Mouse (Mus musculus) heart, postnatal 14 days (tissue): ENCODE data around the gene Nbr1. TPM values are rescaled to one million over a fixed set of nuclear protein-coding genes. Genes with fewer than 3 reads are reported as not detected.
"Not testable (repeated sequence)": the region's sequence is repeated elsewhere in the genome, so short reads cannot be mapped to it uniquely, and the experiment has no call there.

ENCODE experiments used
- DNase-seq, 2 experiments: peaks; one replicate each; pipeline ENCODE4 v3.0.0; 2021 to 2022
- intact Hi-C: fragments of 180-260 bp; cut with DNase I; formaldehyde crosslinking; loops from one replicate; pipeline ENCODE4 v1.15.1; 2025
- total RNA-seq, 2 experiments: library from RNA; stranded (reverse); gene quantifications; 2 replicates each; pipeline ENCODE4 v1.2.3; 2021

Gene Nbr1
- total RNA-seq, 2 experiments from 2014 or later, result 98.4 to 103 TPM

GRCm38 (mm10) chr11:101581081-101581764 is 29.3 kb downstream of the Nbr1 start:
- intact Hi-C loops, result no loop called here
- no peak for DNase-seq

- DNase-seq, result peak; percentile 66 to 69
- intact Hi-C loops, result no loop called here
Measured at GRCm38 (mm10) chr11:101582054-101583035, 30.4 kb downstream of the Nbr1 start, which contains the start of gene Tmem106a. Tmem106a (plus strand) TSS chr11:101582242.

- intact Hi-C loops, result no loop called here
- DNase-seq, result no peak
Measured at GRCm38 (mm10) chr11:101583205-101583604, 31.3 kb downstream of the Nbr1 start.

- intact Hi-C loops, DNase-seq: not testable (repeated sequence)
Measured at GRCm38 (mm10) chr11:101585031-101585430, 33.1 kb downstream of the Nbr1 start.

GRCm38 (mm10) chr11:101585805-101586204 is 33.9 kb downstream of the Nbr1 start:
- no peak for DNase-seq
- intact Hi-C loops, result no loop called here

- no peak for DNase-seq
- intact Hi-C loops, result no loop called here
Measured at GRCm38 (mm10) chr11:101587676-101588075, 35.7 kb downstream of the Nbr1 start.

- no peak for DNase-seq
- intact Hi-C loops, result no loop called here
Measured at GRCm38 (mm10) chr11:101588868-101589267, 36.9 kb downstream of the Nbr1 start.

- intact Hi-C loops, result no loop called here
- peak; percentile 54 to 71 for DNase-seq
Measured at GRCm38 (mm10) chr11:101589444-101589843, 37.5 kb downstream of the Nbr1 start.

GRCm38 (mm10) chr11:101589989-101590624 is 38.2 kb downstream of the Nbr1 start:
- intact Hi-C loops, result no loop called here
- DNase-seq, result no peak

GRCm38 (mm10) chr11:101599156-101599555 is 47.2 kb downstream of the Nbr1 start, which contains the start of gene Gm11634:
Gm11634 (minus strand) TSS chr11:101599256.
- DNase-seq, result no peak
- intact Hi-C loops, result no loop called here

GRCm38 (mm10) chr11:101602491-101602890 is 50.5 kb downstream of the Nbr1 start:
- intact Hi-C loops, result no loop called here
- peak; percentile 68 to 84 for DNase-seq

GRCm38 (mm10) chr11:101604116-101604515 is 52.2 kb downstream of the Nbr1 start:
- no peak for DNase-seq
- intact Hi-C loops, result no loop called here

- peak; percentile 69 to 79 for DNase-seq
Measured at GRCm38 (mm10) chr11:101604531-101605453, 52.8 kb downstream of the Nbr1 start.

GRCm38 (mm10) chr11:101607134-101607533 is 55.2 kb downstream of the Nbr1 start:
- DNase-seq, intact Hi-C loops: not testable (repeated sequence)

More at GRCm38 (mm10) chr11:101604531-101605453, 52.8 kb downstream of the Nbr1 start:
- intact Hi-C loops, result not testable (repeated sequence)

- no peak for DNase-seq
- intact Hi-C loops, result no loop called here
Measured at GRCm38 (mm10) chr11:101610445-101610844, 58.5 kb downstream of the Nbr1 start.

- DNase-seq, result no peak
- intact Hi-C loops, result no loop called here
Measured at GRCm38 (mm10) chr11:101613596-101613995, 61.6 kb downstream of the Nbr1 start.

GRCm38 (mm10) chr11:101614116-101614515 is 62.2 kb downstream of the Nbr1 start:
- no peak for DNase-seq
- intact Hi-C loops, result no loop called here

- intact Hi-C loops, result no loop called here
Measured at GRCm38 (mm10) chr11:101615380-101615779, 63.4 kb downstream of the Nbr1 start.

GRCm38 (mm10) chr11:101616104-101616503 is 64.2 kb downstream of the Nbr1 start:
- DNase-seq, result no peak
- intact Hi-C loops, result no loop called here

More at GRCm38 (mm10) chr11:101615380-101615779, 63.4 kb downstream of the Nbr1 start:
- DNase-seq, result no peak
